Comparison of ENCODE assay signal across 8 mouse cellular contexts in genomic region chr6:83134951-83135513, GRCm38 (mm10). TPM values are rescaled to one million over a fixed set of nuclear protein-coding genes. Genes with fewer than 3 reads are reported as not detected.
A peak's percentile ranks its signal among the peaks of the same experiment; 100 is the strongest.
DNase-seq lines count a peak whose midpoint lies in the region; ATAC-seq and TF ChIP-seq lines count a peak whose summit lies in the region.

Rtkn (plus strand) TSS chr6:83135463.

- ATAC-seq in erythroblast, adult 5-6 weeks (replicated peaks; ENCODE audit: low FRiP score, poor library complexity, severe bottlenecking), result no peak
- no peak for ATAC-seq in forebrain, postnatal 0 days
- ATAC-seq in kidney, embryonic 14.5 days (ENCODE audit: low FRiP score, low TSS enrichment), result no peak
- ATAC-seq in liver, postnatal 0 days, result no peak

- H3K27ac ChIP-seq in forebrain, postnatal 0 days (ENCODE audit: low read depth, low read length), result no peak within 1 kb of the TSS
- peak within 1 kb of the TSS; percentile 99 for H3K27ac ChIP-seq in kidney, embryonic 14.5 days (ENCODE audit: low read depth, low read length)
- peak within 1 kb of the TSS; percentile 86; the same call in 1 of the 2 replicates for H3K27ac ChIP-seq in liver, postnatal 0 days (ENCODE audit: low read depth)

- no peak for DNase-seq in forebrain, postnatal 0 days
- DNase-seq in liver, postnatal 0 days, result peak; percentile 14
- DNase-seq in retina, embryonic 14.5 days (ENCODE audit: low spot score), result no peak
- no peak for DNase-seq in frontal cortex, postnatal 36 days (ENCODE audit: low spot score in 2 of 2)

- H3K4me2 ChIP-seq in forebrain, postnatal 0 days (ENCODE audit: low read depth), result peak within 1 kb of the TSS; percentile 48
- H3K4me2 ChIP-seq in kidney, embryonic 14.5 days (replicated peaks; ENCODE audit: low read depth, low read length), result peak within 1 kb of the TSS; percentile 74
- peak within 1 kb of the TSS; percentile 87 for H3K4me2 ChIP-seq in liver, postnatal 0 days (ENCODE audit: low read depth, low read length)

- no peak for TF ChIP-seq EP300 in liver, postnatal 0 days (IDR thresholded peaks at IDR 0.05; ENCODE audit: low read depth)

- H3K9ac ChIP-seq in forebrain, postnatal 0 days, result no peak within 1 kb of the TSS
- H3K9ac ChIP-seq in kidney, embryonic 14.5 days (ENCODE audit: low read depth, low read length), result peak within 1 kb of the TSS; percentile 89
- peak within 1 kb of the TSS; percentile 75 for H3K9ac ChIP-seq in liver, postnatal 0 days (replicated peaks)

- no peaks in the 10 kb centered on the region for H3K9me3 ChIP-seq in erythroblast, embryonic 14.5 days (ENCODE audit: control insufficient read depth, low read length)
- no peaks in the 10 kb centered on the region for H3K9me3 ChIP-seq in E14TG2a.4 (ENCODE audit: low read length)
- H3K9me3 ChIP-seq in forebrain, postnatal 0 days (ENCODE audit: low read length), result no peaks in the 10 kb centered on the region
- no peaks in the 10 kb centered on the region for H3K9me3 ChIP-seq in kidney, embryonic 14.5 days (ENCODE audit: control insufficient read depth, low read length)
- H3K9me3 ChIP-seq in liver, postnatal 0 days (ENCODE audit: low read length), result no peaks in the 10 kb centered on the region

- 60% methylated on average over 7 of the region's 7 CpGs for WGBS in forebrain, postnatal 0 days
- 62% methylated on average over 7 of the region's 7 CpGs for WGBS in kidney, embryonic 14.5 days
- 57% methylated on average over 7 of the region's 7 CpGs for WGBS in liver, postnatal 0 days (ENCODE audit: insufficient replicate concordance)

- H3K4me1 ChIP-seq in erythroblast, embryonic 14.5 days (ENCODE audit: control insufficient read depth), result peaks cover 26% of the 10 kb centered on the region
- H3K4me1 ChIP-seq in E14TG2a.4 (replicated peaks; ENCODE audit: low read depth, low read length), result peaks cover 58% of the 10 kb centered on the region
- H3K4me1 ChIP-seq in forebrain, postnatal 0 days (ENCODE audit: insufficient read depth), result no peaks in the 10 kb centered on the region
- H3K4me1 ChIP-seq in kidney, embryonic 14.5 days (ENCODE audit: control insufficient read depth, insufficient read depth, low read length), result peaks cover 34% of the 10 kb centered on the region
- H3K4me1 ChIP-seq in liver, postnatal 0 days (ENCODE audit: insufficient read depth), result peaks cover 44% of the 10 kb centered on the region

- H3K36me3 ChIP-seq in erythroblast, embryonic 14.5 days (ENCODE audit: control insufficient read depth), result no peaks in the 10 kb centered on the region; the same call in 1 of the 2 replicates
- no peaks in the 10 kb centered on the region for H3K36me3 ChIP-seq in E14TG2a.4 (ENCODE audit: insufficient read depth, low read length)
- H3K36me3 ChIP-seq in forebrain, postnatal 0 days (ENCODE audit: insufficient read depth), result no peaks in the 10 kb centered on the region
- no peaks in the 10 kb centered on the region; the same call in 1 of the 2 replicates for H3K36me3 ChIP-seq in kidney, embryonic 14.5 days (ENCODE audit: control insufficient read depth, insufficient read depth, low read length)
- H3K36me3 ChIP-seq in liver, postnatal 0 days (replicated peaks; ENCODE audit: insufficient read depth, low read length), result no peaks in the 10 kb centered on the region

- H3K27me3 ChIP-seq in erythroblast, embryonic 14.5 days (ENCODE audit: control insufficient read depth), result peaks cover 66% of the 10 kb centered on the region
- H3K27me3 ChIP-seq in E14TG2a.4 (ENCODE audit: insufficient read depth, low read length), result peaks cover 63% of the 10 kb centered on the region
- peaks cover 10% of the 10 kb centered on the region; the same call in 1 of the 2 replicates for H3K27me3 ChIP-seq in forebrain, postnatal 0 days (ENCODE audit: insufficient read depth, low read length)
- H3K27me3 ChIP-seq in kidney, embryonic 14.5 days (ENCODE audit: control insufficient read depth, insufficient read depth, low read length), result no peaks in the 10 kb centered on the region
- no peaks in the 10 kb centered on the region for H3K27me3 ChIP-seq in liver, postnatal 0 days (ENCODE audit: insufficient read depth, low read length)

- H3K4me3 ChIP-seq in erythroblast, embryonic 14.5 days (replicated peaks), result peak within 1 kb of the TSS; percentile 56
- H3K4me3 ChIP-seq in E14TG2a.4 (replicated peaks; ENCODE audit: low read length), result peak within 1 kb of the TSS; percentile 66
- no peak within 1 kb of the TSS for H3K4me3 ChIP-seq in forebrain, postnatal 0 days (ENCODE audit: low read depth, low read length)
- peak within 1 kb of the TSS; percentile 66 for H3K4me3 ChIP-seq in kidney, embryonic 14.5 days (ENCODE audit: low read length)
- H3K4me3 ChIP-seq in liver, postnatal 0 days (ENCODE audit: low read depth, low read length), result peak within 1 kb of the TSS; percentile 56

- no peak for TF ChIP-seq CTCF in E14TG2a.4 (conservative IDR thresholded peaks at IDR 0.05; ENCODE audit: low read length)
- TF ChIP-seq CTCF in forebrain, postnatal 0 days (IDR thresholded peaks at IDR 0.05; ENCODE audit: low read depth), result no peak
- no peak for TF ChIP-seq CTCF in liver, postnatal 0 days (IDR thresholded peaks at IDR 0.05; ENCODE audit: low read depth)

RNA-seq across cellular contexts. Expression of gene Rtkn, which starts in this region (rescaled TPM):
- 0.26 and 0.39 TPM in 2 replicates for polyA plus RNA-seq in erythroblast, embryonic 14.5 days (2012)
- total RNA-seq in erythroblast, adult 5-6 weeks (2015; ENCODE audit: low replicate concordance), result 0.63 TPM in 1 of 2 replicates, not detected in the other
- not detected in 2 replicates for total RNA-seq in erythroblast, adult 5-6 weeks (2017; ENCODE audit: low replicate concordance)
- 17.1 and 19.4 TPM in 2 replicates for total RNA-seq in forebrain, postnatal 0 days (2014; rRNA removed)
- polyA plus RNA-seq in forebrain, postnatal 0 days (2015; fragmentation: Nextera tagmentation; extraction: Ambion mirVana), result 7.9 and 8.1 TPM in 2 replicates
- 14.9 and 18.0 TPM in 2 replicates for polyA plus RNA-seq in kidney, embryonic 14.5 days (2014; fragmentation: Nextera tagmentation; extraction: Ambion mirVana)
- 7.0 and 7.1 TPM in 2 replicates for polyA plus RNA-seq in liver, postnatal 0 days (2015; fragmentation: Nextera tagmentation; extraction: Ambion mirVana)

Comparison
In these comparisons a context has a peak if more than half of its experiments do, and no peak if none do; other contexts are left out.
1. RNA of gene Rtkn (total RNA-seq): 17.1 to 19.4 TPM in forebrain, postnatal 0 days; 0.63 TPM in erythroblast, adult 5-6 weeks; every median in the first group is over 10 times any median in the second.
2. Peak in every context shown above with its lines, with median percentiles within 50 percentile points of each other: H3K4me2 ChIP-seq.